Mouse (Mus musculus) embryonic facial prominence, embryonic 11.5 days (tissue): ENCODE results near the gene Tacc2. TPM values are rescaled to one million over a fixed set of nuclear protein-coding genes. Genes with fewer than 3 reads are reported as not detected.
A peak's percentile ranks its signal among the peaks of the same experiment; 100 is the strongest.

ENCODE experiments used
- ATAC-seq: fragments of 200-750 bp; cut with Nextera tagmentation; replicated peaks from 2 replicates; pipeline ENCODE4 v1.8.0; 2017; ENCODE audit warnings: low read depth; ENCODE audit not compliant: insufficient number of reproducible peaks, low FRiP score, low TSS enrichment
- DNase-seq: peaks from one replicate; pipeline ENCODE4 v3.0.0-alpha.2; 2015; ENCODE audit warnings: low spot score
- H3K27ac ChIP-seq: fragments of 300-500 bp; sonication (generic); replicated peaks from 2 replicates; pipeline ENCODE4 v1.5.1; 2014; ENCODE audit warnings: mild to moderate bottlenecking, low read depth, low read length, control low read depth
- H3K27me3 ChIP-seq: fragments of 300-500 bp; sonication (generic); 2 replicates; pipeline ENCODE4 v1.6.1; 2014; ENCODE audit warnings: mild to moderate bottlenecking, low read length, moderate library complexity, mixed read lengths; ENCODE audit not compliant: control insufficient read depth, insufficient read depth
- H3K36me3 ChIP-seq: fragments of 300-500 bp; sonication (generic); replicated peaks from 2 replicates; pipeline ENCODE4 v1.6.1; 2014; ENCODE audit warnings: low read depth, mild to moderate bottlenecking, low read length, moderate library complexity, mixed read lengths; ENCODE audit not compliant: control insufficient read depth, insufficient read depth
- H3K4me1 ChIP-seq: fragments of 300-500 bp; sonication (generic); 2 replicates; pipeline ENCODE4 v1.6.1; 2014; ENCODE audit warnings: low read length, mixed read lengths; ENCODE audit not compliant: control insufficient read depth, insufficient read depth
- H3K4me2 ChIP-seq: fragments of 300-500 bp; sonication (generic); 2 replicates; pipeline ENCODE4 v1.6.1; 2014; ENCODE audit warnings: low read depth, mild to moderate bottlenecking, control low read depth, low read length, moderate library complexity
- H3K4me3 ChIP-seq: fragments of 300-500 bp; sonication (generic); 2 replicates; pipeline ENCODE4 v1.5.1; 2014; ENCODE audit warnings: low read depth, low read length, control low read depth
- H3K9ac ChIP-seq: fragments of 300-500 bp; sonication (generic); replicated peaks from 2 replicates; pipeline ENCODE4 v1.6.1; 2014; ENCODE audit warnings: mild to moderate bottlenecking, control low read depth, low read length
- H3K9me3 ChIP-seq: fragments of 300-500 bp; sonication (generic); replicated peaks from 2 replicates; pipeline ENCODE4 v1.6.1; 2016; ENCODE audit warnings: mild to moderate bottlenecking, low read length, inconsistent platforms, mixed read lengths; ENCODE audit not compliant: control insufficient read depth
- WGBS: fragments of 180-500 bp; shearing (Covaris S2); extraction: QIAGEN DNeasy Blood & Tissue Kit; methylation state at CpG from one replicate; pipeline ENCODE4 v1.1.7; 2014; 5-methylcytosine and 5-hydroxymethylcytosine counted together
- polyA plus RNA-seq: library from polyadenylated mRNA; unstranded; fragments of >200 nt; fragmentation: Nextera tagmentation; extraction: Ambion mirVana; gene quantifications from 2 replicates; pipeline ENCODE4 v1.2.1, GENCODE M21; 2014

The Tacc2 gene
- polyA plus RNA-seq, 1 experiment from 2014 or later: 39.9 TPM

DNA sequence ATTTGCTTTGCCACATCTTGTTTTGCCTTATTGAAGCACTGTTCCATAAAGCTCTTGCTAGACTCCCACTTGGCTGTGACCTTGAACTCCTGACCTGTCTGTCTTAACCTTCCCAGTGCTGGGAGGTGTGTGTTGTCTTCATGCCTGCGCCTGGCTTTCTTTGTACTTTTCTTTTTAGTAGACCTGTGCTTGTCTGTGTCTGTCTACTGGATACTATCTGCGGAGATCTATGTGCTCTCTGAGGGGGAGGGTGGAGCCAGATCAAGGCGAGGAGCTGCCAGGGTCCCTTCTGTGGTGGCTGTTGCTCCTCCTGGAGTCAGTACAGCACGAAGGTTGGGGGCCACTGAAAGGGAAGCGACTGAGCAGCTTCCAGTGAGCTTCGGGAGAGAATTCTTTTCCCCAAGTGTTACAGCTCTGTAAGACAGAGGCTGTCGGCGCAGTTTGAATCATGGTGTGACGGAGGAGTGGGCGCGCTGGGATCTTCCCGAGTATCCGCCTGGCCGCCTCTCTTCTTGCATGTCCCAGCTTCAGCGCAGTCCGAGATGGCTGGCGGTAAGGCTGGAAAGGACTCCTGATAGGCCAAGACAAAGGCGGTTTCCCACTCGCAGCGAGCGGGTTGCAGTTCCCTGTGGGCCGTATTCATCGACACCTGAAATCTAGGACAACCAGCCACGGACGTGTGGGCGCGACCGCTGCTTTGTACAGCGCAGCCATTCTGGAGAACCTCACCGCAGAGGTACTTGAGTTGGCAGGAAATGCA is 189.4 kb downstream of the Tacc2 start:
- H3K9me3 ChIP-seq: no peaks in the 10 kb centered on the region
- H3K4me2 ChIP-seq: no peak overlapping the region
- no peak for DNase-seq
- ATAC-seq: no peak
- no peak overlapping the region for H3K4me3 ChIP-seq
- H3K9ac ChIP-seq: no peak overlapping the region
- H3K36me3 ChIP-seq: no peaks in the 10 kb centered on the region; the same call in 1 of the 2 replicates
- H3K27ac ChIP-seq: no peak overlapping the region
- H3K4me1 ChIP-seq: no peaks in the 10 kb centered on the region
- no peaks in the 10 kb centered on the region for H3K27me3 ChIP-seq
- 74% methylated on average over 30 of the region's 30 CpGs for WGBS

DNA sequence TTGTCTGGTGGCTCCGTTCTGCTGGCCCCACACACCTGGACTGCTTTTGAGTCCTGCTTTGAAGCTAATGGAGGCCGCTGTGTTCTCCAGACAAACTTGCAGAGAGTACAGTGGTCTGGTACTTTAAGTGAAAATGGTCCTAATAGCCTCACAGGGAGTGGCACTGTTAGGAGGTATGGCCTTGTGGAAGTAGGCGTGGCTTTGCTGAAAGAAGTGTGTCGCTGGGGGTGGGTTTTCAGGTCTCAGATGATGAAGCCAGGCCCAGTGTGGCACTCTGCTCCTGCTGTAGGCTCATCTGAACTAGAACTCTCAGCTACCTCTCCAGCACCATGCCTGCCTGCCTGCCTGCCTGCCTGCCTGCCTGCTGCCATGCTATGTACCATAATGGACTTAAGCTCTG is 190.9 kb downstream of the Tacc2 start:
- Histone ChIP-seq H3K27ac (no peak overlapping the region), H3K4me1 (no peaks in the 10 kb centered on the region), H3K4me2 (no peak overlapping the region), H3K4me3 (no peak overlapping the region), H3K9ac (no peak overlapping the region), H3K9me3 (no peaks in the 10 kb centered on the region), H3K36me3 (no peaks in the 10 kb centered on the region; the same call in 1 of the 2 replicates), H3K27me3 (no peaks in the 10 kb centered on the region)
- DNase-seq: no peak
- ATAC-seq: no peak
- WGBS: 86% methylated on average over 4 of the region's 4 CpGs

DNA sequence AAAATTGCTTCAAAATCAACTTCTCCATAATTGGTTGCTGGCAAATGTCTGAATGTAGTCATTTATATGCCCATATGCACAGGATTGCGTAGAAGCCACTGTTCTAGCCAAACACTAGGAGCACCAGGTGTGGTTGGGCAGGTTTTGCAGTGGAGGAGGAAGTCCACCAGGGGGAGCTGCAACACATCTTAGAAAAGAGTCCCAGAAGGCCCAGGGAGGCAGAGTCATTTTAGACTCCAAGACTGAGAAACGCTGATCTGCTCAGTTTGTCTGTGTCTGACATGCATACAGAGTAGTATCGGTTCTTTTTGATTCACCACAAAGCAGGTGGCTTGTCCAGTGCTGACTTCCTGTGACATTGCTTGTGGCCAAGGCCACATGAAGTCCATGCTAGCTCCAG is 193.5 kb downstream of the Tacc2 start:
- Histone ChIP-seq H3K27me3 (no peaks in the 10 kb centered on the region), H3K9ac (no peak overlapping the region), H3K4me3 (no peak overlapping the region), H3K4me1 (no peaks in the 10 kb centered on the region), H3K36me3 (no peaks in the 10 kb centered on the region), H3K27ac (no peak overlapping the region), H3K4me2 (no peak overlapping the region), H3K9me3 (no peaks in the 10 kb centered on the region)
- DNase-seq: peak; percentile 91
- no peak for ATAC-seq
- 39% methylated on average over 3 of the region's 3 CpGs for WGBS

DNA sequence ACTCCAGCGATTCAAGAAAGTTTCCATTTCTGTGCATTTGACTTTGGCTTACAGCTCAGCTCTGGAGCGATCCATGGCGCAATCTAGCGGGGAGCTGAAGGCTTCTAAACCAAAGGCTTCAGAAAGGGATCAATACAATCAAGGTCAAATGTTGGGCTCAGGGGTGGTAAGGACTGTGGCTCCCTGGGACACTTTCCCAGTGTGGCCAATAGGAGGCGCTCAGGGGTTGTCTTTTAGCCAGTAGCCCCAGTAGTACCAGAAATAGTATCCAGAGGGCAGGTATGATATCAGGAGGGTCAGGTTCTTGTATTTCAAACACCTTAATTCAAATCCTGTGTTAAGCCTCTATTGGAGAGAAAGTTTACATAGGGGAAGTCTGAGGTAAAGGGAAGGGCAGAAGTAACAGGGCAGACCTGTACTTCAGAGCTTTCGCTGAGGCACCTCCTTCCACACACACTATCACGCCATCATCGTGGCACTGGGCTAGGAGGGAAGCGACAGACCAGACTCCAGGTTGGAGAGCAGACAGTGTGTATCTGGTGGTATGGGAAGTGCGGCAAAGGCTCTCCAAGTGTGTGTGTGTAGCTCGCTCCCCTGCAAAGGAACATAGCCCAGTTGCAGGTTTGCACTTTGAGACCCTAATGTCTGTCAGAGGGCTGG is 196.1 kb downstream of the Tacc2 start:
- Histone ChIP-seq H3K27me3 (no peaks in the 10 kb centered on the region), H3K27ac (no peak overlapping the region), H3K9me3 (no peaks in the 10 kb centered on the region), H3K4me3 (no peak overlapping the region), H3K9ac (no peak overlapping the region), H3K4me2 (no peak overlapping the region), H3K36me3 (no peaks in the 10 kb centered on the region), H3K4me1 (no peaks in the 10 kb centered on the region)
- DNase-seq: peak; percentile 54
- no peak for ATAC-seq
- 62% methylated on average over 11 of the region's 11 CpGs for WGBS

DNA sequence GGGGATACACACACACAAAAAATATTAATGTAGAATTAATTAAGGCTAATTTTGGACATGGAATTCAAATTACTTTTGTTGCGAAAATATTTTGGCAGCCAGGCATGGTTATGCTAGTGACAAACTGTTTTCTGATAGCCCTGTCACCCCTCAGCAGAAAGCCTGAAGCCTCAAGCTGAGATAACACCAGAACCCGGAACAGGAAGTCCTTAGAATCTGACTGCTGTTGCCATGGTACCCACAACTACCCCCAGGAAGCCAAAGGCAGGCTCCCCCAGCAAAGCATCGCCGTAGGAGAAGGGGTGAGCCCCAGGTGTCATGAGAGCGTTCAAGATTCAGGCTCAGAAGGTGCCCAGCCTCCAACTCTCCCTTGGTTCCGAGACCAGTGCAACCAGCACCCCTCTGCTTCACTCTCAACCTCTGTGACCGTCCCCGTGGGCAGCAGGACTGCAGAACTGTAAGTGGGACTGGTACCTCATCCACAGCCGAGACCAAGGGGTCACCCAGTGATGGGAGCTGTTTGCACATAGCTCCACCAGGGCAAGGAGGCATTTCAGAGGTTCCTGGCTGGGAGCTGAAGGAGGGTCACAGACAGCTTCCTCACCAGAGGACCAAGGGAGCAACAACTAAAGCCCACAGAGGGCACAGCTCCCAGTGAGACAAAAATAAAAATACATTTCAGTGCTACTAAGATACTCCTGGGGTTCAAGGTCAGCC is 196.8 kb downstream of the Tacc2 start, which contains the start of gene Btbd16:
Btbd16 (plus strand) TSS at position 156 of the 717 bp plus-strand sequence.
- H3K27ac ChIP-seq: no peak within 1 kb of the TSS
- ATAC-seq (no peak), DNase-seq (no peak)
- no peak within 1 kb of the TSS for H3K9ac ChIP-seq
- H3K4me2 ChIP-seq: no peak within 1 kb of the TSS
- H3K9me3 ChIP-seq: no peaks in the 10 kb centered on the region
- no peak within 1 kb of the TSS for H3K4me3 ChIP-seq
- H3K4me1 ChIP-seq: no peaks in the 10 kb centered on the region
- H3K36me3 ChIP-seq: no peaks in the 10 kb centered on the region
- WGBS: 57% methylated on average over 9 of the region's 9 CpGs
- no peaks in the 10 kb centered on the region for H3K27me3 ChIP-seq

DNA sequence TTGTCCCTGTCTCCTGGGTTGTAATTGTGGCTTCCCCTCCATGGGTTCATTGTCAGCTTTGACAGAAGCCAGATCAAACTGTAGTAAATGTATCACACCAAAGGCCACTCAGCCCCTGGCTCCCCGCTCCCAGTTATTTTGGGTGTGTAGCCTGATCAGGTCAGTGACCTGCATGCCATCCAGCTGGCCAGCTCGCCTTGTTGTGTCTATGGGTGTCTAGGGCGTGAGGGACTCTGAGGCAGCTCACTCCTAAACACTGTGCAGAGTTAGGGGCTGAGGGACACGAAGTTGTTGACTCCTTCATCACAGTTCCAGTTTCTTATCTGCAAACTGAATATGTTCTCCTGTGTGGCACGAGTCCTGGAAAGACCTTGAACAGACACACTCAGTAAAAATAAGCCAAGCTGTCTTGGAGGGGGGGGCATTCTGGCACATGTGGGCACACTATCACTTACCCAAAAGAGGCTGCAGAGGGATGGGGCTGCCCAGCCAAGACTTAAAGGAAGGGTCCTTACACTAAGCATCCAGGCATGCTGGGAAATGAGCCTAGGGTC is 203.7 kb downstream of the Tacc2 start:
- Histone ChIP-seq H3K27me3 (no peaks in the 10 kb centered on the region), H3K4me1 (no peaks in the 10 kb centered on the region), H3K4me3 (no peak overlapping the region), H3K36me3 (no peaks in the 10 kb centered on the region), H3K9ac (no peak overlapping the region), H3K27ac (no peak overlapping the region), H3K4me2 (no peak overlapping the region), H3K9me3 (no peaks in the 10 kb centered on the region)
- DNase-seq (no peak), ATAC-seq (no peak)
- 74% methylated on average over 5 of the region's 5 CpGs for WGBS

DNA sequence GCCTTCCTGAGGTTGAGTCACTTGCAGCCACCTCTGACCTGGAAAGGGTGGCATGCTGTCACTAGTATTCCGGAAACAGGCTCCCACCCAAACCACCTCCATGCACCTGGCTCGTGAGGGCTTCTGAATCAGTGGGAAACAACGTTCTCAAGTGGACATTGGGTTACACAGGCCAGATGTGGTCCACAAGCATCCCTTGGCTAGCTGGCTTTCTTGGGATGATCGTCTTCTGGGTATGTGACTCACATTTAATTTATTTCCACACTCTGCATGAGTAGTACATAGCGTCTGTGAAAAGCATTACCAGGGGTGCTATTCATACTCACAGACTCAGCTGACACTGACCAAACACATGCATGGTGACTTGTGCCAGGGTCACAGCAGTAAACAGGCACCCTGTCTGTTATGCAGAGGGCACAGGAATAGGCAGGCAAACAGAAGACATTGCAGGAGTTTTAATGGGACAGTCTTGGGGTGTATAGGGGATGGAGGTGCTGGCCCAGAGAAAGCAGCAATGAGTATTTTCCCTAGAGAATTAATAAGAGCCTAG is 205.3 kb downstream of the Tacc2 start:
- no peaks in the 10 kb centered on the region for H3K9me3 ChIP-seq
- no peaks in the 10 kb centered on the region for H3K4me1 ChIP-seq
- H3K4me2 ChIP-seq: no peak overlapping the region
- DNase-seq: no peak
- 89% methylated on average over 5 of the region's 5 CpGs for WGBS
- no peak overlapping the region for H3K9ac ChIP-seq
- ATAC-seq: no peak
- no peak overlapping the region for H3K4me3 ChIP-seq
- no peaks in the 10 kb centered on the region for H3K36me3 ChIP-seq
- no peaks in the 10 kb centered on the region for H3K27me3 ChIP-seq
- no peak overlapping the region for H3K27ac ChIP-seq
